Mouse (Mus musculus) kidney, embryonic 16.5 days (tissue): ENCODE measurements around the gene Ldlrad3. TPM values are rescaled to one million over a fixed set of nuclear protein-coding genes. Genes with fewer than 3 reads are reported as not detected.

Source experiments
- ATAC-seq: fragments of 200-750 bp; cut with Nextera tagmentation; 2 replicates; pipeline ENCODE4 v1.8.0; 2017; ENCODE audit warnings: moderate TSS enrichment; ENCODE audit not compliant: low FRiP score, low TSS enrichment
- H3K27ac ChIP-seq: fragments of 300-500 bp; sonication (generic); 2 replicates; pipeline ENCODE4 v1.5.1; 2014; ENCODE audit warnings: low read length
- H3K27me3 ChIP-seq: fragments of 300-500 bp; sonication (generic); 2 replicates; pipeline ENCODE4 v1.6.1; 2014; ENCODE audit warnings: low read length, control low read depth, mixed read lengths; ENCODE audit not compliant: insufficient read depth
- H3K36me3 ChIP-seq: fragments of 300-500 bp; sonication (generic); 2 replicates; pipeline ENCODE4 v1.6.1; 2014; ENCODE audit warnings: low read length, control low read depth, mixed read lengths; ENCODE audit not compliant: insufficient read depth
- H3K4me1 ChIP-seq: fragments of 300-500 bp; sonication (generic); 2 replicates; pipeline ENCODE4 v1.6.1; 2014; ENCODE audit warnings: low read length, control low read depth, mixed read lengths; ENCODE audit not compliant: insufficient read depth
- H3K4me2 ChIP-seq: fragments of 300-500 bp; sonication (generic); replicated peaks from 2 replicates; pipeline ENCODE4 v1.6.1; 2014; ENCODE audit warnings: low read depth, low read length
- H3K4me3 ChIP-seq: fragments of 300-500 bp; sonication (generic); 2 replicates; pipeline ENCODE4 v1.5.1; 2014; ENCODE audit warnings: mild to moderate bottlenecking, low read length
- H3K9ac ChIP-seq: fragments of 300-500 bp; sonication (generic); replicated peaks from 2 replicates; pipeline ENCODE4 v1.6.1; 2014; ENCODE audit warnings: low read length
- H3K9me3 ChIP-seq: fragments of 300-500 bp; sonication (generic); 2 replicates; pipeline ENCODE4 v1.6.1; 2016; ENCODE audit warnings: low read length, control low read depth
- WGBS: fragments of 180-500 bp; shearing (Covaris S2); extraction: QIAGEN DNeasy Blood & Tissue Kit; methylation state at CpG from one replicate; pipeline ENCODE4 v1.1.7; 2014; 5-methylcytosine and 5-hydroxymethylcytosine counted together
- polyA plus RNA-seq: library from polyadenylated mRNA; unstranded; fragments of >200 nt; fragmentation: Nextera tagmentation; extraction: Ambion mirVana; gene quantifications from 2 replicates; pipeline ENCODE4 v1.2.1, GENCODE M21; 2015

Ldlrad3 gene
- polyA plus RNA-seq, 1 experiment from 2014 or later: 38.3 TPM

DNA sequence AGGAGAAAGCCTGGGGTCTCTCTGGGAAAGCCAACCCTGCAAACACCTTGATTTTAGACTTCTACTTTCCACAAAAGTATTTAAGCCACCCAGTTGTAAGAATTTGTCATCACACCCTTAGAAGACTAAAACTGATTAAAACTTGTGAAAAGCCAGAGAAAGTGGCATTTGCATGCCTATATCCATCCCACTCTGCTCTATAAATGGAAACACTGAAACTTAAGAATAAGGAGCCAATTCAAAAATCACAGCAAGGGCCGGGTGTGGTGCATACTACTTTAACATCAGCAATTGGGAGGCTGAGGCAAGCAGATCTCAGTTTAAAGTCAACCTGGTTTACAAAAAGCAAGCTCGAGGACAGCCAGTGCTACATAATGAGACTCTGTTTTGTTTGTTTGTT is 37.1 kb downstream of the Ldlrad3 start:
- H3K9me3 ChIP-seq: no peaks in the 10 kb centered on the region
- peaks cover 35% of the 10 kb centered on the region for H3K4me1 ChIP-seq
- WGBS: 96% methylated on average over 2 of the region's 2 CpGs
- no peak overlapping the region for H3K27ac ChIP-seq
- H3K36me3 ChIP-seq: no peaks in the 10 kb centered on the region
- ATAC-seq: no peak
- H3K27me3 ChIP-seq: no peaks in the 10 kb centered on the region
- H3K4me2 ChIP-seq: no peak overlapping the region
- no peak overlapping the region for H3K9ac ChIP-seq
- H3K4me3 ChIP-seq: no peak overlapping the region

DNA sequence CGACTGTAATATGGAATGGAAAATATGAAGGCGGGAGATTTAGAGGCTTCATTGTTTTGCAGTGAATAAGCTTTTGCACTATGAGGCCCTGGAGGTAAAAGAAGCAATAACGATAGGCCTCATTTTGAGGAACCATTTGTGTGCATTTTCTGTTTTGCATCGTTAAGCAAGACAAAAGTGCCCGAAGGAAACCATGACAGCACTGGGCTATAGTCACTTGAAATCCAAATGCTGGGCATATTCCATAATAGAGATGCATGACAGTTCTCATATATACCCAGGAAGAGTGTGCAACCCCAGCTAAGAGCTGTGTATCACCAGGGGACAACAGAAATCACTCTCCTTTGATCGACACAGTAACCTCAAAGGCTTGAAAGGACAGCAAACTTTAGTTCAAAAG is 38.1 kb downstream of the Ldlrad3 start:
- WGBS: 69% methylated on average over 6 of the region's 6 CpGs
- no peak for ATAC-seq
- no peak overlapping the region for H3K4me3 ChIP-seq

DNA sequence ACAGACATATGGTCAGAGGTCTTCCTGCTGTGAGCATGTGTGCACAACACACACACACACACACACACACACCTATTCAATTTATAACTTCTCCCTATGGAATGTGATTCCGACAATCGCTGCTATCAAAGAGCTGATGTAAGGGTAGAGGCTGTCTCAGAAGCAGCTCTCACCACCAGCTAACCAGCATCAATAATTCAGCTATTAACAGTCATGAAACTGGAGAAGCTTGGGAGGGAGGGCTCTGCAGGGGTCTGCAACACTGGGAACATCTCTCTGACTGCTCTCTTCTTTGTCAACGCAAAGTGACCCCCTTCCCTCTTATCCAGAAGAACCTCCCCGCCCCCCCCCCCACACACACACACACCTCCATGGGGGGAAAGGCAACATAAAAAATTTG is 38.6 kb downstream of the Ldlrad3 start:
- Histone ChIP-seq H3K4me1 (peaks cover 29% of the 10 kb centered on the region), H3K36me3 (no peaks in the 10 kb centered on the region), H3K9me3 (no peaks in the 10 kb centered on the region), H3K9ac (no peak overlapping the region), H3K27me3 (no peaks in the 10 kb centered on the region), H3K27ac (no peak overlapping the region), H3K4me3 (no peak overlapping the region), H3K4me2 (no peak overlapping the region)
- ATAC-seq: no peak
- 51% methylated on average over 4 of the region's 4 CpGs for WGBS

More for the DNA sequence above, 38.1 kb downstream of the Ldlrad3 start:
- Histone ChIP-seq H3K27ac (no peak overlapping the region), H3K9me3 (no peaks in the 10 kb centered on the region), H3K36me3 (no peaks in the 10 kb centered on the region), H3K9ac (no peak overlapping the region), H3K4me1 (peaks cover 28% of the 10 kb centered on the region), H3K4me2 (no peak overlapping the region), H3K27me3 (no peaks in the 10 kb centered on the region)

DNA sequence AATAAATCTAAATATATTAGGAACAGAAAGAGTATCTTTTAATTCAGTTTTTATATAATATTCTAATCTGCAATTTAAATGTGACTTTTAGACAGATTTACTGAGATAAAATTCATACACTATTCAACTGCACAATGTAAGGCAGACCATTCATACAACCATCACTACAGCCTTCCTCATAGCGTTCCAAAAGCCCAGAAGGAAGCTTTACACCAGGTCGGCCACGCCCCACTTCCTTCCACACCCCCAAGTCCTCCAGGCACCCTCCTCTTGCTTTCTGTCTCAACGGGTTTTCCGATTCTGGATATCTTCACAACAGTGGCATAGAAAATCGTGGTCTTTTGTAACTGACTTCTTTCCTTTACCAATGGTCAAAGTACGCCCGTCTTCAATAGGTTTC is 39.8 kb downstream of the Ldlrad3 start:
- H3K4me2 ChIP-seq: no peak overlapping the region
- WGBS: 90% methylated on average over 8 of the region's 8 CpGs
- no peak for ATAC-seq
- H3K36me3 ChIP-seq: no peaks in the 10 kb centered on the region
- no peak overlapping the region for H3K9ac ChIP-seq
- H3K4me1 ChIP-seq: peaks cover 29% of the 10 kb centered on the region
- H3K4me3 ChIP-seq: no peak overlapping the region
- H3K27me3 ChIP-seq: no peaks in the 10 kb centered on the region
- no peaks in the 10 kb centered on the region for H3K9me3 ChIP-seq
- no peak overlapping the region for H3K27ac ChIP-seq

DNA sequence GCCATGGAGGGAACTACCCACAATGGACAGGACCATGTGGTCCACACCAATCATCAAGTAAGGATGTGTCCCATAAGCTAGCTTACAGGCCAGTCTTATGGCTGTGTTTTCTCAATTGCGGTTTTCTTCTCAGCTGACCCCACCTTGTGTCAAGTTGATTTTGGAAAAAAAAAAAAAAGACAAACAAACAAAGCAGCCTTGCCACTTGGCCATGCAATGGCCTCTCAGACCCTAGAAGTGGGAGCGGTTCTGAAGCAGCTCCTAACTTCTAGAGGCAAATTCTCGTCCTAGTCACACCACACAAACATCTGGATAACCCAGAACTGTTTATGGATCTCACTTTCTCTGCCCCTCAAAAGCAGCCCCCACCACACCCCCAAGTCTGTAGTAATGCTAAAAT is 41.1 kb downstream of the Ldlrad3 start:
- H3K4me1 ChIP-seq: peaks cover 21% of the 10 kb centered on the region
- no peak for ATAC-seq
- no peak overlapping the region for H3K4me2 ChIP-seq
- no peaks in the 10 kb centered on the region for H3K36me3 ChIP-seq
- no peak overlapping the region for H3K4me3 ChIP-seq
- 81% methylated on average over 3 of the region's 3 CpGs for WGBS
- no peaks in the 10 kb centered on the region for H3K27me3 ChIP-seq
- H3K9me3 ChIP-seq: no peaks in the 10 kb centered on the region
- no peak overlapping the region for H3K9ac ChIP-seq
- no peak overlapping the region for H3K27ac ChIP-seq

DNA sequence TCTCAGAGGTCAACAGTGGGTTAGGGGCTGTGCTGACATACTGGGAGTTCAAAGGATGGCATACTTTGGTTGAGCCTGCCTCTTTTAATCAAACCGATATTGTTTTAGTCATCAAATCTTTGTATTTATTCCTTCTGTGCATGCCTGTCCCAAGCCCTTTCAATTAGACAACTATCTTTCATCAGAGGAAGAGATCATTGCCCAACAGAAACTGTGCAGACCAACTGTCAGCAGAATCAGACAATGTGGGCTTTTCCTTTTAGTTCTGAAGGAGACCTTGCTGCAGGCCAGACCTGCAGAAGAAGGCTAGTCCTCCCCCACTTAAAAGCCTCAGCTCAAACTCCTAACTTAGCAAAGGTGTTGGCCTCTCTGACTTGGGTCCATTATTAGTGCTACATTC is 41.9 kb downstream of the Ldlrad3 start:
- Histone ChIP-seq H3K9me3 (no peaks in the 10 kb centered on the region), H3K4me3 (no peak overlapping the region), H3K36me3 (no peaks in the 10 kb centered on the region), H3K27ac (no peak overlapping the region), H3K27me3 (no peaks in the 10 kb centered on the region), H3K4me1 (peaks cover 27% of the 10 kb centered on the region), H3K9ac (no peak overlapping the region), H3K4me2 (no peak overlapping the region)
- 94% methylated on average over 1 of the region's 1 CpGs for WGBS
- ATAC-seq: no peak

DNA sequence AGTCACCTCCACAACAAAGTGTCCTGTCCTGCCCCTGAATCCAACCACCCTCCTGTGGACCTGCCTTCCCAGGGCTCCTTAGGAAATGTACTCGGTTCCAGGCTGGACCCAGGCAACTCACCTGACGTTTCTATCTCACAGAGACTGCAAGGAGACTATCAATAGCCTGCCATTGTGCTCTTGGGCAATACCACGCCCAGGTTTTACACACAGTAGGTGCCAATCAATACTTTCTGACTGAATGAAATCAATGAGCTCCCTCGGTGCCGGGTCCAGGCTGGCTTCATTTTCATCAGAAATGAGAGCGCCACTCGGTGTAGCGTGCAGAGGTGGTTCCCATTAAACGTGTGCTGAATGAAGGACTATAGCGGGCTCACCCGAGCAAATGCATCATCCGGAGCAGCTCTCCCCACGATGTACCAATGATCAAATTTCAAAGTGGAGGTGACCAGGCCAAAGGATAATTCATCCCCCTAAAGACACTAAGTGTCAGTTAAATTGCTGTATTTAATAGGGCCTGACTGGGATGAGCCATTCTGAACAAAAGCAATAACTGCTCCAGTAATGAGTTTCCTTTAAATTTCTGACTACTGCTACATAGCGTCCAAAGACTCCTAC is 43.4 kb downstream of the Ldlrad3 start:
- WGBS: 31% methylated on average over 14 of the region's 14 CpGs

DNA sequence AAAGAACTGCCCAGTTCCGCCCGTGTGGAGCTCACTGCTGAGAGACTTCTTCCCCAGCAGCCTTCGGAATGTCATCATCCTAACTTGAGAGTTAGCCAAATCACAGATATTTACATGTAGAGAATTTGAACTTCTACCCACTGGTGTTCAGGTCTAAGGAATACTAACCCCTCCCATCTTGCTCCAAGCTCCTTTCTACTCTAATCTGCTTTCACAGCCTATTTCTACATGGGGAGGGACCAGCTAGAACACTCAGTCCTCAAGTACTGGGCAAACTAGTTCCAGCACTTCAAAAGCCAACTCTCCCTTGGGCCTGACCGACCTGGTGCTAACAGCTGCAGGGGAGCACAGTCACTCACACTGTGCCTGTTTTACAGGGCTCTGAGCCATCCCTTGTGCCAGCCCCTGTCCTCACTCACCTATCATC is 44.0 kb downstream of the Ldlrad3 start:
- ATAC-seq: no peak
- 52% methylated on average over 4 of the region's 4 CpGs for WGBS
- H3K4me2 ChIP-seq: no peak overlapping the region
- no peaks in the 10 kb centered on the region for H3K36me3 ChIP-seq
- peaks cover 37% of the 10 kb centered on the region for H3K4me1 ChIP-seq
- no peak overlapping the region for H3K9ac ChIP-seq
- no peaks in the 10 kb centered on the region for H3K27me3 ChIP-seq
- no peak overlapping the region for H3K27ac ChIP-seq
- no peak overlapping the region for H3K4me3 ChIP-seq
- H3K9me3 ChIP-seq: no peaks in the 10 kb centered on the region

More for the DNA sequence above, 43.4 kb downstream of the Ldlrad3 start:
- peak; percentile 69 for ATAC-seq
- Histone ChIP-seq H3K27me3 (no peaks in the 10 kb centered on the region), H3K36me3 (no peaks in the 10 kb centered on the region), H3K4me2 (no peak overlapping the region), H3K27ac (no peak overlapping the region), H3K4me3 (no peak overlapping the region), H3K4me1 (peaks cover 37% of the 10 kb centered on the region), H3K9ac (no peak overlapping the region), H3K9me3 (no peaks in the 10 kb centered on the region)

DNA sequence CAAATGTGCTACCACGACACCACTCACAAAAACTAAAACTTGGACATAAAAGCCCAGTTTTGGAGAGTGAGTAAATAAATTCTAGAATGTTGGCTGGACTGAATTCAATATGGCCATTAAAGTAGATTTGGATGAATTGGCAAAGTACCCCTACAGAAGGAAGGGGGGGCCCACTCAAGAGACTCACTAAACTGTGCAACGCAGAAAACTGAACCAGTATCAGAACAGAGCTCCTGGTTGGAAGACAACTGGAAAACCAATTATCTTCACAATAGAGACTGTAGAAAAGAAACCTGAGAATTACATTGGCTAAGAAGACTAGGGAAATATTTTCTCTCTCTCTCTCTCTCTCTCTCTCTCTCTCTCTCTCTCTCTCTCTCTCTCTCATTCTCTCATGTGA is 45.0 kb downstream of the Ldlrad3 start:
- Histone ChIP-seq H3K9me3 (no peaks in the 10 kb centered on the region), H3K4me3 (no peak overlapping the region), H3K27ac (no peak overlapping the region), H3K4me1 (peaks cover 44% of the 10 kb centered on the region), H3K36me3 (no peaks in the 10 kb centered on the region), H3K9ac (no peak overlapping the region), H3K4me2 (no peak overlapping the region), H3K27me3 (no peaks in the 10 kb centered on the region)
- no peak for ATAC-seq
- WGBS: 78% methylated on average over 2 of the region's 2 CpGs

DNA sequence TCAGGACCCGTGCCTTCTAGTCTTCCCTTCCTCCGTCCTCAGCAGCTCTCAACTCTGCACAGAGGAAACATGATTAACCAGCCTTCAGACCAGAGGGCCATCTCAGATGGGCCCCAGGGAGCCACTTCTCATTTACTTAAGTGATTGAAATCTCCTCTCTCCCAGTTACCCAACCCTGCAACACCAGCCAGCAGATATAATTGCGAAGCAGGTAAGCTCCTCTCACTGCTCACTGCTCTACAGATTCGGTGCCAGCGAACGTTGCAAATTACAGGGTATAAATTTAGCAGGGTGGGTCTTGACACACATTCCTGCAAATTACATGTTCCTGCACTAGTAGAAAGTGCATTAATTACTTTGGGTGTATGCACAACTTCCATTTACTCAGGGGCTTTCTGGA is 48.3 kb downstream of the Ldlrad3 start:
- H3K4me3 ChIP-seq: no peak overlapping the region
- no peak overlapping the region for H3K4me2 ChIP-seq
- no peaks in the 10 kb centered on the region for H3K36me3 ChIP-seq
- H3K27ac ChIP-seq: peak overlapping the region; percentile 21; the same call in 1 of the 2 replicates
- H3K9ac ChIP-seq: no peak overlapping the region
- no peaks in the 10 kb centered on the region for H3K9me3 ChIP-seq
- peaks cover 54% of the 10 kb centered on the region for H3K4me1 ChIP-seq
- ATAC-seq: no peak
- no peaks in the 10 kb centered on the region for H3K27me3 ChIP-seq
- WGBS: 25% methylated on average over 6 of the region's 6 CpGs
